Mouse (Mus musculus) right cerebral cortex, adult 18-20 months (tissue): ENCODE data around the gene Phactr1.

Experiments used
- DNase-seq: peaks from one replicate; pipeline ENCODE4 v3.0.0; 2022; ENCODE audit warnings: mixed read lengths

Phactr1 gene

GRCm38 (mm10) chr13:43133400-43133799, 453.0 kb downstream of the Phactr1 start:
- no peak for DNase-seq

- no peak for DNase-seq
These were observed 454.0 kb downstream of the Phactr1 start for GRCm38 (mm10) chr13:43134468-43134867.

- DNase-seq: peak; percentile 49
These were observed 464.4 kb downstream of the Phactr1 start for GRCm38 (mm10) chr13:43144720-43145418.

- DNase-seq: no peak
These were observed 466.3 kb downstream of the Phactr1 start for GRCm38 (mm10) chr13:43146515-43147258.

GRCm38 (mm10) chr13:43148692-43149091, 468.3 kb downstream of the Phactr1 start:
- DNase-seq: peak; percentile 50

- DNase-seq: no peak
These were observed 469.2 kb downstream of the Phactr1 start for GRCm38 (mm10) chr13:43149661-43150060.

- no peak for DNase-seq
These were observed 471.6 kb downstream of the Phactr1 start for GRCm38 (mm10) chr13:43152005-43152520.

GRCm38 (mm10) chr13:43157370-43157769, 476.9 kb downstream of the Phactr1 start:
- DNase-seq: no peak

GRCm38 (mm10) chr13:43158281-43158680, 477.9 kb downstream of the Phactr1 start:
- DNase-seq: no peak

- no peak for DNase-seq
These were observed 479.0 kb downstream of the Phactr1 start for GRCm38 (mm10) chr13:43159429-43159828.

- DNase-seq: no peak
These were observed 487.3 kb downstream of the Phactr1 start for GRCm38 (mm10) chr13:43167721-43168120.

GRCm38 (mm10) chr13:43171020-43171710, 490.7 kb downstream of the Phactr1 start, which contains the start of gene Tbc1d7:
TSS of gene Tbc1d7 (minus strand) at chr13:43171501.
- peak; percentile 98 for DNase-seq

GRCm38 (mm10) chr13:43172036-43172713, 491.8 kb downstream of the Phactr1 start:
- peak; percentile 38 for DNase-seq

GRCm38 (mm10) chr13:43173262-43173661, 492.8 kb downstream of the Phactr1 start:
- peak; percentile 78 for DNase-seq

- DNase-seq: no peak
These were observed 496.3 kb downstream of the Phactr1 start for GRCm38 (mm10) chr13:43176676-43177075.

- no peak for DNase-seq
These were observed 496.9 kb downstream of the Phactr1 start for GRCm38 (mm10) chr13:43177317-43177716.

- DNase-seq: no peak
These were observed 500.7 kb downstream of the Phactr1 start for GRCm38 (mm10) chr13:43181104-43181503.

GRCm38 (mm10) chr13:43182465-43183201, 502.2 kb downstream of the Phactr1 start:
- peak; percentile 81 for DNase-seq

- no peak for DNase-seq
These were observed 503.0 kb downstream of the Phactr1 start for GRCm38 (mm10) chr13:43183248-43184055.

GRCm38 (mm10) chr13:43187736-43188135, 507.3 kb downstream of the Phactr1 start:
- DNase-seq: no peak
